Mouse (Mus musculus) 3T3-L1 (cell line): ENCODE measurements around the gene Setd2.

Experiments used
- DNase-seq: peaks from one replicate; pipeline ENCODE4 v3.0.0-alpha.2; 2015; ENCODE audit warnings: low read depth, low spot score

Gene Setd2

GRCm38 (mm10) chr9:110654726-110655650 is 122.6 kb downstream of the Setd2 start:
- DNase-seq, result no peak

DNA sequence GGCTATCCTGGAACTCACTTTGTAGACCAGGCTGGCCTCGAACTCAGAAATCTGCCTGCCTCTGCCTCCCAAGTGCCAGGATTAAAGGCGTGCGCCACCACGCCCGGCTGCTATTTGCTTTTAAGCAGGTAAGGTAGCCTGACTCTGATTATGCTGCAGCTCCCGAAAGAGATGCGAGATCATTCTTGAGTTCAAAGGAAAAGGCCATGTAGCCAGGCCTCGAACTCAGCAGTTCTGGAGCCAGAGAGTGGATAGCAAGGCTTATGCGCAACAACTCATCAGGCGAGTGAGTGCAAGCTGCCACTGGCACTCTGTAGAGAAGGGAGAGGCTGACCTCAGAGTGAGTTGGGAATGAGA is 123.2 kb downstream of the Setd2 start:
- DNase-seq, result no peak

DNA sequence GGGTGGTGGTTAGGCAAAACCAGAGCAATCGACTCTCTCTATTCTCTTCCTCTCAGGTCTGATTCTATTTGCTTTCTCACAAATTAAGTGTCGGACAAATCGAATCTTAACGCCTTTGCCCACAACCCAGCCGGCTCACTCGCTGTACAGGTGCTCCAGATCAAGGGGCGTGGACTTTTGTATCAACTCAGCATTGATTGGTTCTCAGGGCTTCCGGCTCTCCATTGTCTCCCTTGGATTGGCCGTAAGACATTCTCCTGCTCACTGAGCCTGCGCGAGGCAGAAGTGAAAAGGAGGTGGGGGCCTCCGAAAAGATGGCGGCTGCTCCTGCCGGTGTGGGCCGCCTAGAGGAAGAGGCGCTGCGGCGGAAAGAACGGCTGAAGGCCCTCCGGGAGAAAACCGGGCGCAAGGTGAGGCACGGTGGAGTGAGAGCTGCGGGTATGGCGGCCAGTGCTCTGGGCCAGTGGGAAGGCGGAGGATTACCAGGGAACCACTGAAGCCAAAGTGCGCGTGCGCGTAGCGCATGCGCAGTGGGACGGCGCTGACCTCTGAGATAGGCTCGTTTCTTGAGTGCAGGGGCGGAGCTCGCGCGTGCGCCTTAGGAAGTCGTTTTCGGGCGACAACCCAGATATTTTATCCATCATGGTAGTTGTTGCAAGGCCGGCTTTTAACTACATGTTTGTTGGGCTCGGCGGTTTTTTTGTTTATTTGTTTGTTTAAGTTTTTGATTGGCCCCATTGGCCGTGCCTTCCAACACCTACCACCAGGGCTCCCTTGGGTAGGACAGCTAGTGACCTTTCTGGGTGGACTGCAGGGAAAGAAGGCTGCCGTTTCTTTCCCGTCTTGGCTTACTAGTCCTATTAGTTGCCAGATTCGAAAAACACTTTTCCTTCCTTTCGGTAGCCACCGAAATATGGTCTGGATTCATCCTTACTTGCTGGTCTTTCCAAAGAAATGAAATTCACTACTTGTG is 124.1 kb downstream of the Setd2 start, which contains the start of gene Ccdc12:
Gene Ccdc12 (plus strand): TSS at position 255 of the 973 bp plus-strand sequence.
- DNase-seq, result peak; percentile 99

- DNase-seq, result peak; percentile 28
Observed at GRCm38 (mm10) chr9:110657474-110658078, 125.2 kb downstream of the Setd2 start.

GRCm38 (mm10) chr9:110659521-110659920 is 127.1 kb downstream of the Setd2 start:
- no peak for DNase-seq

DNA sequence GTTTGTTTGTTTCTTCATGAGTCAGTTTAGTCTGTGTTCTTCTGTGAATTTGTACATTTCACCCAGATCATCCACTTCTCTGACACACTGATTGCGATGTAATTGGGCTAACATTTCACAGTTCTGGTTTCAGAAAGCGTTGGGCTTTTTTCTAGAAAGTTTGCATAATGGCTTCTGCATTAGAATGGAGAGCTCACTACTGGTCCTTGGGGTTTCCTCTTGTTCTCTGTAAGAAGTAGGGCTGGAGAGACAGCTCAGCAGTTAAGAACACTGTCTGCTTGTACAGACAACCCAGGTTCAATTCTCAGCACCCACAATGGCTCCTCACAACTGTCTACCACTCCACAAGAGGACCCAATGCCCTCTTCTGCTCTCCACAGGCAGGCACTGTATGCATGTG is 127.8 kb downstream of the Setd2 start:
- DNase-seq, result no peak

DNA sequence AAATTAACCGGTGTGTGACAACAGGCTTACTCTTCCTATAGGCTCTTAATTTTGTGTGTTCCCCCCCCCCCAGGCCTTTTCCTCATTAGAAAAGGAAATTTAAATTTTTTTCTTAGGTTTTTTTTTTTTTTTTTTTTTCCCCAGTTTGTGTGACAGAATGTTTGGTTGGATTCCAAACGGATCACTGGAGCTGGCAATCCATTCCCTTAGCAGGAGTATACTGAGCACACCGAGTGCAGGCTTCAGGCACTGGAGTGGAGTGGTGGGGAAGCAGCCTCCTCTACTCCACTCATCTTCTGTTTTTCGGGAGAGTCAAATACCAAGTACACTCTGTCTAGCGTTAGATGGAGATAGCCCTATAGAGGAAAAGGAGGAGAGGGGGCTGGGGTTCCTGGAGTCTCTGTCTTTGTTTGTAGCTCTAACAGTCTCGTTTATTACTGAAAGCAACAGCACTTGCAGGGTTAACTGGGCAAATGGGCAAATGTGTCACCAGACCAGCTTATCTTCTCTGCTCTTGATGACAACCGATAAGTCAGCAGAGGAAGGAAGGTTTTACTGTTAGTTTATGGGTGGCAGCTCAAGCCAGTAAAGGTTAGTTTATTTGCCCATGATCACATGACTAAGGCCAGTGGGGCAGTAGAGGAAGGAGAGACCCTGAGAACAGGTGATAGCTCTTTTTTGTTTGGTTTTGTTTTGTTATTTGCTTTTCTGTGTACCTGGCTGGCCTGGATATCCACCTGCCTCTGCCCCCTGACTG is 128.6 kb downstream of the Setd2 start:
- no peak for DNase-seq

GRCm38 (mm10) chr9:110662844-110663243 is 130.4 kb downstream of the Setd2 start:
- DNase-seq, result no peak

GRCm38 (mm10) chr9:110665912-110666311 is 133.5 kb downstream of the Setd2 start:
- DNase-seq, result no peak

DNA sequence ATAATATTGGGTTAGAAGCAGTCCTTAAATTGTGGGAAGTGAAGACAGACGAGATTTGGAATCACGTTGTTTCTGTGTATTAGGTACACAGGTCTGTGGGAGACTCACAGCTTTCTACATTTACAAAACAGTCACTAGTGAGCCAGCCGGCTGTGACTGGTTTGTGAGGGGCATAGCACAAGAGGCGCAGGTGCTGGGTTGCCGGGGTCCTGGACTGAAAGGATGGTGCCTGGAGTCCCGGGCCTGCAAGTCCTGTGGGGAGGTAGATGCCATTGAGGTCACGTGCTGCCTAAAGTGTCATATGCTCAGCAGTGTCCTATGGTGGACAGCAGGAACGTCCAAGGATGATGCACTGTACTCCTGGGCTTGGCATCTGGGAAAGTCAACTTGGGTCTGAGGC is 134.0 kb downstream of the Setd2 start:
- no peak for DNase-seq

DNA sequence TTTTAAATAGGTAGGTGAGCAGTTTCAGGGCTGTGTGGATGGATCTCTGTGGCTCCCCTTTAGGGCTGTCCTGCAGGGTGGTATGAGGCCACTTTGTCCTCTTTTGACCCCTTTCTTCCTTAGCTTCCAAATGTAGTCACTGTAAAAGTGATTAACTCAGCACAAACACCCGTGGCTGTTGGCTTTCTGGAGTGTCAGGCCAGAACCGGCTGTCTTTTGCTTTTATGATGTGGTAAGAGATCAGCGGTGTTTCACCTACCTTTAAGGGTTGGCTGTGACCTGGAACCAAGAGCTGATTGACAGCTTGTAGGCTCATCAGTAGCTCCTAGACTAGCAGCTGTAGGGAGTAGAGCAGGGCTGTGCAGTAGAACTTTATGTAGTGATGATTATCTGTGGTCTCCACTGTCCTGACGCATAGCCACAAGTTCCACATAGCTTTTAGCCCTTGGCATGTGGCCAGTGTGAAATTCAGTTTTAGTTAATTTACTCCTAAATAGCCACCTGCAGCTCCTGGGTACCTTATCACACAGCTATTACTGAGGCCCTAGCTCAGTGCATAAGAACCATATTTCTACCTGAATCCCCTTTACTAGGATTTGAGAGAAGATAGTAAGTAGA is 134.9 kb downstream of the Setd2 start:
- DNase-seq, result no peak
